Mouse (Mus musculus) cerebellum, adult 18-20 months (tissue): ENCODE measurements around the gene Gm32742.
A peak's percentile ranks its signal among the peaks of the same experiment; 100 is the strongest.
"Not testable (repeated sequence)": the region's sequence is repeated elsewhere in the genome, so short reads cannot be mapped to it uniquely, and the experiment has no call there.

Source experiments
- DNase-seq, 2 experiments: peaks; one replicate each; pipeline ENCODE4 v3.0.0; 2021

Gm32742 gene

GRCm38 (mm10) chr9:51147294-51147693, 18.0 kb downstream of the Gm32742 start:
- DNase-seq: no peak

DNA sequence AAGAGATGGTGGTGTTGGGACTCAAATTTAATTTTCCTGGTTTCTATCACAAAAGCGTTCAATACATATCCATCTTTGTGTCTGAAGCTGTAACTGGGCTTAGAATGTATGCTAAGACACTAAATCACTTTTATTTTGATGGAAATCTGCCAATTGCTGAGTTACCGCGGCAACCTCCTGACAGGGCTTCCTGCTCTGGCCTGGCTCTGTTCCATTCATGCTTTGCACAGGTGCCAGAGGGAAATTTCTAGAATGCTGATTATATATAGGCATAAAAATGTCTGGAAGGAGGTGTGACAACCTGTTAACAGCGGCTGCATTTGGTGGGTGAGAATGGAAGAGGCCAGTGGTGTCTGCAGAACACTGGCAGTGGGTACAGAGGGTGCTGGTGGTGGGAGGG, 18.8 kb downstream of the Gm32742 start:
- DNase-seq: no peak

- DNase-seq: no peak
Measured at GRCm38 (mm10) chr9:51144218-51144617, 21.1 kb downstream of the Gm32742 start.

DNA sequence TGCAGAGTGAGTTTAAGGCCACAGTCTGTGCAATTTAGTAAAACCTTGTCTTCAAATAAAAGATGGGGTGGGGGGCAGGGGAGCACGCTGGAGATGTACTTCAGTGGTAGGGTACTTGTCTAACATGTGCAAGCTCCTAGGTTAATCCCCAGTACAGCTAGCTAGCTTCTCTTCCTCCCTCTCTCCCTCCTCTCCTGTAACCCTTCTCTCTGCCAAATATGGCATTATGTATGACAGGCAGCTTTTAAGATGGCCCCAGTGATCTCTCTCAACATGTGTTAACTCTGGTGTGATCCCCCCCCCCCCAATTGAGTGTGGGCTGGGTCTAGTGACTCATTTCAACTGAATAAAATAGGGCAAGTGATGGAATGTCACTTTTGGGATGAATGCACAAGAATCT, 21.9 kb downstream of the Gm32742 start:
- DNase-seq: no peak

- DNase-seq: no peak
Measured at GRCm38 (mm10) chr9:51140711-51141110, 24.6 kb downstream of the Gm32742 start.

DNA sequence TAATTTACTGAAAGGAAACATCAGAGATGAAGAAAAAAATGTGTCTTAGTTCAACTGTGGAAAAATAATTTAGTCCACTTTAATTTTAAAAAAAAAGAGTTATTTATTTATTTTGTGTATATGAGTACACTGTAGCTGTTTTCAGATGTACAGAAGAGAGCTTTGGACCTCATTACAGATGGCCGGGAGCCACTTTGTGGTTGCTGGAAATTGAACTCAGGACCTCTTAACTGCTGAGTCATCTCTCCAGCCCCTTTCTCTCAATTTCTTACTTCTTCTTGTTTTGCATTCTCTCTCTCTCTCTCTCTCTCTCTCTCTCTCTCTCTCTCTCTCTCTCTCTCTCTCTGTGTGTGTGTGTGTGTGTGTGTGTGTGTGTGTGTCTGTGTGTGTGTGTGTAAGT, 25.9 kb downstream of the Gm32742 start:
- DNase-seq: not testable (repeated sequence)

GRCm38 (mm10) chr9:51138301-51138700, 27.0 kb downstream of the Gm32742 start:
- DNase-seq: no peak

DNA sequence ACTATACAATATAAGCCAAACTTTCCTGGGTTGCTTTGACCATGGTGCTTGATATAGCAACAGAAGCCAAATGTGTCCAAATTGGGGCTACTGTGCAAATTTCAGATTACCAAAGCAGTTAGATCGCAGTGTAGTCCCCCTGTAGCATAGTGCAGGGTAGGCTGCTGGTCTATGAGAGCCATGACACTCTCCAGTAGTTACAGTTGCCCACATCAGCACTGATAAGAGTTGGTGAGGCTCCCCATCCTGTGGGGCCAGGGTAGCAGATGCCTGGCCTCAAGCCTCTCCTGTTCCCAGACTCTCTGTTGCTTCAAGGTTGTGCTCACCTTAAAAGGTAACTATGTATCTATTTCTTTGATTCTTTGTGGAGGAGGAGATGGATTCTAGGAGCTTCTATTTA, 27.5 kb downstream of the Gm32742 start:
- no peak for DNase-seq

- no peak for DNase-seq
Measured at GRCm38 (mm10) chr9:51137432-51137831, 27.9 kb downstream of the Gm32742 start.

- peak; percentile 18 for DNase-seq
Measured at GRCm38 (mm10) chr9:51136985-51137384, 28.3 kb downstream of the Gm32742 start.

DNA sequence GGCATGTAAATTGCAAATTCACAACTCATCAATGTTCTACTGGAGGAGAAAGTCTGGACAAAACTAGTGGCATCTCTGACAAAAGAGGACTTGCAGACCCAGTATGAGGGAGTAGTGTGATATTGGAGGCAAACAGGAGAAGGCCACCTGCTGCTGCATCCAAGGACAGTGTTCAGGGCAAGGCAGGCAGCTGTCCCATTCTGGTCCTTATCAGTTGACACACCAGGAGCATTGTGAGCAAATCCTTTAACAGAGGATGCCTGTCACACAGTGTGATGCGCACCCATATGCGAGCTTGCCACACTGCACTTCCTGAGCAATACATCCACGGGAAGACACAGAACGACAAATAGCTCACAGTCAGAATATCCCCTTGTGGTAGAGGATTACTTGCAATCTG, 50.5 kb downstream of the Gm32742 start:
- DNase-seq: no peak

- DNase-seq: no peak
Measured at GRCm38 (mm10) chr9:51105751-51106150, 59.6 kb downstream of the Gm32742 start.

DNA sequence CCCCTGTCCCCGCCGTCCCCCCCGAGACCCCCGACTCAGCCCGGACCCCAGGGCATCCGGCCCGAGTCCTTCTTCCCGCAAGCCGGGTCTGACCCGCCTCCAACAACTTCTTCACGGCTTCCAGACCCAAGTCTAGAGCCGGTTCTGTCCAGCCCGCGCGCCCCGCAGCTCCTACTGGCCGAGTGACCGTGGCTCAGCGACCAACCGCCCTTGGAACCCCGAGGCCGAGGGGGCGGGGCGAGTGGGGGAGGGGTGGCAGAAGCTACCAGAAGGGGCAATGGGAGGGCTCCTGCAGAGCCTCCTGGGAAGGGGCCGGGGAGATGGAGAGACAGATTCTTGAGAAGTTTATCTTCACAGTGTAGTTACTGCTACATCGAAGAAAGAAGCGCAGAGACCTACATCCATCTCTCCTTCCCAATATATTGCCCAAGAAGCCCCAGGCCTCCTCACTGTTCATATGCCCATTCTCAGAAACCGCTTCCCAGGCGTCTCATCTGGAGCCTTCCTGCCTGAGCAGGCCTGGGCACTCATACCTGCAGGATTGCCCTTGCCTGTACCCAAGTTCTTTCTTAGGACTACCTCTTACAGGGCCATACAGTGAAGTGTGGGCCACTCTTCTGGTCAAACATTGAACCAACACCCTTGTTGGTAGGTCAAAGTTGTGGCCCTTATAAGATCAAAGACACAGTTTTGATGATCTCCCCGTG, 61.4 kb downstream of the Gm32742 start:
- DNase-seq: peak; percentile 9 to 23

GRCm38 (mm10) chr9:51102963-51103807, 62.1 kb downstream of the Gm32742 start:
- peak; percentile 43 to 47 for DNase-seq

DNA sequence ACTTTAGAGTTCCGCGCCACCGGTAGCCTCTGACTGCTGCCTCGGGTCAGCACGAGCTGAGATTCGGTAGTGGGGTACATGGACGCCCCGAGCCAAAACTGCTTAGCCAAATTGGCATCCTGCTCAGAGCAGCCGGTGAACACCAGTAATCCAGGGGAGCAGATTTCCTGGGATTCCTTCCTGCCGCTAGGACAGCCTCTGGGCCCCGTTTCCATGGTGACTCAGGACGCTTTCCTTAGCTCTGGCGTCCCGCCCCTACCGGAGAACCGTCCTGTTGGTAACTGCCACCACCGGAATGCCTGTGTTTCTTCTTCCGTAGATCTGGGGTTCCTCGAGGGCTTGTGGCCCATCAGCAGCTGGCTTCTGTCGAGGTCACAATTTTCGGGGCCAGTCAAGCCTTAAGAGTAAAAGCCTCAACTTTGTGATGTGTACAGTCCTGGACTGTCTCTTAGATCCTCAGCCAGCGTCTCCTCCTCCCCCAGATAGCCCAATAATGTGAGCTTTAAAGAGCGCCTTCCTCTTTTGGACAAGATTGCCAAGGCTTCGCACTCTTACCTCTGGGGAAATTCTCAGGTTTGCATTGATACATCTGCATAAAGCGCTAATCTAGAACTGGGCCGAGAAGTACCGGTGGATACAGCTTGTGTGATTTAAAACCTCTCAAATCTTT, 63.4 kb downstream of the Gm32742 start, which contains the start of gene 4833427G06Rik:
4833427G06Rik (minus strand) TSS at position 323 of the 670 bp plus-strand sequence.
- peak; percentile 32 to 35 for DNase-seq

GRCm38 (mm10) chr9:51096306-51096705, 69.0 kb downstream of the Gm32742 start:
- DNase-seq: no peak

GRCm38 (mm10) chr9:51093697-51094096, 71.6 kb downstream of the Gm32742 start:
- DNase-seq: no peak

DNA sequence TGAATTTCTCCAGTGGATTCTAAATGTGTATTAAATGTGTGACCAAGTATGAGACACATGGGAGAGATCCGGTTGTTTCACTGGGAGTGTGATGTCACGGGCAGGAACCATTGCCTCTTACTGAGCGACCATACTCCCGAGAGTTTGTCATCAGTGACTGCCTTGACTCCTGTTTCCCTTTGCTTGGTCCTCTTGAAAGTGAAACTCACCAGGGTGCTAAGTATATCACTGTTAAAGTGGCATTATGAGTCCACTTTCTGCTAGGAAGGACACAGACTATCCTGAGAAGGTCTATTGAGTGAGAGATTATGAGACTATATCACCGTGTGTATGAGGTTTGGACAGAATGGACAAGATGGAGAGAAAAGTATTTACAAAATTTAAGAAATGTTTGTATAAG, 83.7 kb downstream of the Gm32742 start:
- DNase-seq: no peak
